Mouse (Mus musculus) olfactory bulb, adult 2 months (tissue): ENCODE measurements around the gene Cdk5rap3.

Experiments used
- CTCF ChIP-seq: fragments of 200-500 bp; IDR thresholded peaks from 2 replicates; pipeline ENCODE4 v1.5.1; 2012; ENCODE audit warnings: low read depth, mild to moderate bottlenecking, low read length, moderate library complexity; ENCODE audit not compliant: insufficient read depth
- POLR2A ChIP-seq: fragments of 200-500 bp; IDR thresholded peaks from 2 replicates; pipeline ENCODE4 v1.6.1; 2012; ENCODE audit warnings: mild to moderate bottlenecking, low read depth, low read length, moderate library complexity; ENCODE audit not compliant: insufficient read depth

DNA sequence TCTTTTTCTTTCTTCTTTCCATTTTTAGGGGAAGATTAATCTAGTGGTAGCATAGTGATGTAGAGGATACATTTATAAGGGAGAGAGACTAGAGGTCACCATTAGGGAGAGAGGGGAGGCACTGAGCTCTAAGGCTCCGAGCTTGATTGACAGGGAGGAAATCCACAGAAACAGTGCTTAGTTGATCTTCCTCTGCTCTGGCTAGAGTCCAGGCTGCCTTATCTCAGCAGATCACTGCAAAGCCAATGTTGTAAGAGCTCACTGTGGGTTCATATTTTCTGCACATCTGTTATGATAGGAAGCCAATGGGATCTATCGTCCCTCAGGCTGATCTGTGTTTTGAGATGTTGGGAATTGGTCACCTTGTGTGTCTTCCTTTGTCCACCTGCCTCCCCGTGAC, 37.6 kb downstream of the Cdk5rap3 start:
- TF ChIP-seq POLR2A (no peak), CTCF (no peak)
